Mouse (Mus musculus): ENCODE data around the gene Gpat3.

The Gpat3 gene
- long read RNA-seq, experiment 1, partial matches to known transcripts = 0 of 2 reads
- long read RNA-seq, experiment 1, other reads (novel, unspliced or antisense) = 0 of 2 reads
- long read RNA-seq, experiment 2, partial matches to known transcripts = 0 of 5 reads
- long read RNA-seq, experiment 2, other reads (novel, unspliced or antisense) = 2 of 5 reads

- intact Hi-C loops (cut with DNase I) = no loop called here
These were observed at the start of gene Gpat3 for GRCm38 (mm10) chr5:100845485-100845847. Gene Gpat3, plus strand, starts transcription at chr5:100845713.

GRCm38 (mm10) chr5:100798165-100798860, 47.2 kb upstream of the Gpat3 start, which contains the start of the genes Helq and Mrps18c:
Gene Helq, minus strand, starts transcription at chr5:100798598.
Gene Mrps18c, plus strand, starts transcription at chr5:100798627.
- intact Hi-C loops (cut with DNase I) = loop anchor here (10.0 kb wide), 1 partner anchor 254 kb away; no protein-coding TSS in a partner anchor

- intact Hi-C loops (cut with DNase I) = loop anchor here (5.0 kb wide), 1 partner anchor 146 kb away; no protein-coding TSS in a partner anchor
These were observed 27.2 kb upstream of the Gpat3 start for GRCm38 (mm10) chr5:100818341-100818740.

GRCm38 (mm10) chr5:100819568-100820480, 25.7 kb upstream of the Gpat3 start:
- intact Hi-C loops (cut with DNase I) = loop anchor here (5.0 kb wide), 1 partner anchor 148 kb away; no protein-coding TSS in a partner anchor

GRCm38 (mm10) chr5:100820483-100821184, 24.9 kb upstream of the Gpat3 start, which contains the start of gene Abraxas1:
Gene Abraxas1, minus strand, starts transcription at chr5:100820965.
- intact Hi-C loops (cut with DNase I) = no loop called here

- intact Hi-C loops (cut with DNase I) = no loop called here
These were observed 24.1 kb upstream of the Gpat3 start for GRCm38 (mm10) chr5:100821375-100821774.

GRCm38 (mm10) chr5:100822826-100823225, 22.7 kb upstream of the Gpat3 start:
- intact Hi-C loops (cut with DNase I) = no loop called here

GRCm38 (mm10) chr5:100825975-100826374, 19.5 kb upstream of the Gpat3 start:
- intact Hi-C loops (cut with DNase I) = loop anchor here (1.0 kb wide), 1 partner anchor 89 kb away; no protein-coding TSS in a partner anchor

GRCm38 (mm10) chr5:100826531-100826930, 19.0 kb upstream of the Gpat3 start:
- intact Hi-C loops (cut with DNase I) = loop anchor here (1.0 kb wide), 1 partner anchor 89 kb away; no protein-coding TSS in a partner anchor

- intact Hi-C loops (cut with DNase I) = no loop called here
These were observed 16.8 kb upstream of the Gpat3 start for GRCm38 (mm10) chr5:100828701-100829100.

- intact Hi-C loops (cut with DNase I) = no loop called here
These were observed 12.8 kb upstream of the Gpat3 start for GRCm38 (mm10) chr5:100832680-100833079.

GRCm38 (mm10) chr5:100833841-100834240, 11.7 kb upstream of the Gpat3 start:
- intact Hi-C loops (cut with DNase I) = no loop called here

- intact Hi-C loops (cut with DNase I) = no loop called here
These were observed 9.5 kb upstream of the Gpat3 start for GRCm38 (mm10) chr5:100835862-100836538.

- intact Hi-C loops (cut with DNase I) = no loop called here
These were observed 7.6 kb upstream of the Gpat3 start for GRCm38 (mm10) chr5:100837907-100838306.

GRCm38 (mm10) chr5:100844485-100844884, 1.0 kb upstream of the Gpat3 start:
- intact Hi-C loops (cut with DNase I) = no loop called here

GRCm38 (mm10) chr5:100845848-100846598, 510 bp downstream of the Gpat3 start:
- intact Hi-C loops (cut with DNase I) = no loop called here

GRCm38 (mm10) chr5:100846599-100846920, 1.0 kb downstream of the Gpat3 start:
- intact Hi-C loops (cut with DNase I) = no loop called here

- intact Hi-C loops (cut with DNase I) = no loop called here
These were observed 1.6 kb downstream of the Gpat3 start for GRCm38 (mm10) chr5:100847143-100847542.

GRCm38 (mm10) chr5:100853963-100854362, 8.4 kb downstream of the Gpat3 start:
- intact Hi-C loops (cut with DNase I) = no loop called here

- intact Hi-C loops (cut with DNase I) = no loop called here
These were observed 11.0 kb downstream of the Gpat3 start for GRCm38 (mm10) chr5:100856552-100856951.

Data from adrenal gland (tissue).